8 mouse cellular contexts compared by ENCODE assay signal in genomic region chr14:59232003-59232402, GRCm38 (mm10). TPM values are rescaled to one million over a fixed set of nuclear protein-coding genes. Genes with fewer than 3 reads are reported as not detected.
DNase-seq lines count a peak whose midpoint lies in the region; ATAC-seq and TF ChIP-seq lines count a peak whose summit lies in the region.

No protein-coding gene starts in this region.

- H3K4me1 ChIP-seq in liver, postnatal 0 days (ENCODE audit: insufficient read depth), result no peaks in the 10 kb centered on the region

- no peak overlapping the region for H3K4me3 ChIP-seq in liver, postnatal 0 days (ENCODE audit: low read depth, low read length)

- H3K27ac ChIP-seq in liver, postnatal 0 days (ENCODE audit: low read depth), result no peak overlapping the region

- peak; percentile 6 to 10 for DNase-seq in kidney, adult 8-10 months
- DNase-seq in kidney, adult 18-20 months, result no peak
- DNase-seq in ES-CJ7 (ENCODE audit: low read depth, low spot score), result peak; percentile 29
- DNase-seq in c-Kit-positive CD71-positive TER-119-negative erythroid progenitor cells, embryonic 14.5 days (ENCODE audit: low read depth), result peak; percentile 11
- peak; percentile 56 for DNase-seq in liver, postnatal 0 days
- DNase-seq in urinary bladder, postnatal 25 days (ENCODE audit: low spot score), result no peak
- no peak for DNase-seq in thymus, postnatal 10 days (ENCODE audit: low spot score in 2 of 2)
- no peak for DNase-seq in spleen, adult 18-20 months

- peak; percentile 84 for ATAC-seq in liver, postnatal 0 days

- no peaks in the 10 kb centered on the region for H3K9me3 ChIP-seq in liver, postnatal 0 days (ENCODE audit: low read length)

- no peak overlapping the region for H3K4me2 ChIP-seq in liver, postnatal 0 days (ENCODE audit: low read depth, low read length)

- no peak overlapping the region for H3K9ac ChIP-seq in liver, postnatal 0 days (replicated peaks)

- H3K36me3 ChIP-seq in liver, postnatal 0 days (replicated peaks; ENCODE audit: insufficient read depth, low read length), result peaks cover 45% of the 10 kb centered on the region

- TF ChIP-seq CTCF in liver, postnatal 0 days (IDR thresholded peaks at IDR 0.05; ENCODE audit: low read depth), result peak; percentile 68

- no peaks in the 10 kb centered on the region for H3K27me3 ChIP-seq in liver, postnatal 0 days (ENCODE audit: insufficient read depth, low read length)

- TF ChIP-seq EP300 in liver, postnatal 0 days (IDR thresholded peaks at IDR 0.05; ENCODE audit: low read depth), result no peak

- 48% methylated on average over 5 of the region's 5 CpGs for WGBS in liver, postnatal 0 days (ENCODE audit: insufficient replicate concordance)

RNA-seq across cellular contexts. Expression of gene Gm6904, which starts 28.0 kb away (rescaled TPM):
- polyA plus RNA-seq in liver, postnatal 0 days (2015; fragmentation: Nextera tagmentation; extraction: Ambion mirVana), result not detected in 2 replicates

RNA-seq across cellular contexts. Expression of gene Rcbtb1, which starts 31.0 kb away (rescaled TPM):
- polyA plus RNA-seq in liver, postnatal 0 days (2015; fragmentation: Nextera tagmentation; extraction: Ambion mirVana), result 16.1 and 16.5 TPM in 2 replicates

RNA-seq across cellular contexts. Expression of gene Gm5142, which starts 53.5 kb away (rescaled TPM):
- not detected in 2 replicates for polyA plus RNA-seq in liver, postnatal 0 days (2015; fragmentation: Nextera tagmentation; extraction: Ambion mirVana)

Comparison
In these comparisons a context has a peak if more than half of its experiments do, and no peak if none do; other contexts are left out.
1. DNase-seq: peak in kidney, adult 8-10 months (2 of 2), ES-CJ7 (single experiment), c-Kit-positive CD71-positive TER-119-negative erythroid progenitor cells, embryonic 14.5 days (single experiment) and liver, postnatal 0 days (single experiment); none in kidney, adult 18-20 months (single experiment), urinary bladder, postnatal 25 days (single experiment), thymus, postnatal 10 days (0 of 2) and spleen, adult 18-20 months (0 of 2).